Mouse (Mus musculus): ENCODE data around the gene Ophn1. TPM values are rescaled to one million over a fixed set of nuclear protein-coding genes. Genes with fewer than 3 reads are reported as not detected.

Gene Ophn1
- polyA plus RNA-seq, 1 experiment: 30.7 TPM

DNA sequence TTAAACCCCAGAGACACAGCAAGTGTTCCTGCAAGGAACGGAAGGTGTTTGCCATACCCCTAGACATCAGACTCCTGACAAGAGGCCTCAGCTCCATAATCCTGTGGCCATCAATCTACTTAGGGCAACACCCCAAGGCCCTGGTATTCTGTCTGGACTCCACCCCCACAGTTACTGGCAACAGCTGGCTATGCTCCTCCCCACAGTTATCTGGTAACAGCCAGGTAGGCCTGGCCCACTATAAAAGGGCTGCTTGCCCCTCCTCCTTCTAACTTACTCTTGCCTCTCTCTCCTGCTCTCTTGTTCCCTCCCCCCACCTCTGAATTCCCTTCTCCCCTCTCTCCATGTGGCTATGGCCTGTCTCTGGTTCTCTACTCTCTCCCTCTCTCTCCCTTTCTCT is 344.4 kb downstream of the Ophn1 start:
- 95% methylated on average over 1 of the region's 1 CpGs for WGBS
- DNase-seq: no peak
- no peak for TF ChIP-seq CTCF (IDR thresholded peaks at IDR 0.05; ENCODE audit: borderline replicate concordance, insufficient read depth, low read depth, low read length)
- no peak for TF ChIP-seq POLR2A (IDR thresholded peaks at IDR 0.05; ENCODE audit: borderline replicate concordance, insufficient read depth, low read length)
- no peaks in the 10 kb centered on the region for H3K4me1 ChIP-seq (ENCODE audit: control insufficient read depth, insufficient read depth, low read length)
- no peak overlapping the region for H3K27ac ChIP-seq (ENCODE audit: insufficient read depth, low read length)
- H3K27me3 ChIP-seq (ENCODE audit: control insufficient read depth, insufficient read depth, low read length): no peaks in the 10 kb centered on the region
- no peak overlapping the region for H3K4me3 ChIP-seq (replicated peaks; ENCODE audit: insufficient read depth, low read depth, low read length)

- no peak overlapping the region for H3K27ac ChIP-seq (ENCODE audit: insufficient read depth, low read length)
- no peaks in the 10 kb centered on the region for H3K27me3 ChIP-seq (ENCODE audit: control insufficient read depth, insufficient read depth, low read length)
- WGBS: 82% methylated on average over 2 of the region's 2 CpGs
- DNase-seq: no peak
- H3K4me1 ChIP-seq (ENCODE audit: control insufficient read depth, insufficient read depth, low read length): no peaks in the 10 kb centered on the region
- TF ChIP-seq POLR2A (IDR thresholded peaks at IDR 0.05; ENCODE audit: borderline replicate concordance, insufficient read depth, low read length) (no peak), CTCF (IDR thresholded peaks at IDR 0.05; ENCODE audit: borderline replicate concordance, insufficient read depth, low read depth, low read length) (no peak)
- no peak overlapping the region for H3K4me3 ChIP-seq (replicated peaks; ENCODE audit: insufficient read depth, low read depth, low read length)
Observed at GRCm38 (mm10) chrX:98515329-98515728, 375.5 kb downstream of the Ophn1 start.

DNA sequence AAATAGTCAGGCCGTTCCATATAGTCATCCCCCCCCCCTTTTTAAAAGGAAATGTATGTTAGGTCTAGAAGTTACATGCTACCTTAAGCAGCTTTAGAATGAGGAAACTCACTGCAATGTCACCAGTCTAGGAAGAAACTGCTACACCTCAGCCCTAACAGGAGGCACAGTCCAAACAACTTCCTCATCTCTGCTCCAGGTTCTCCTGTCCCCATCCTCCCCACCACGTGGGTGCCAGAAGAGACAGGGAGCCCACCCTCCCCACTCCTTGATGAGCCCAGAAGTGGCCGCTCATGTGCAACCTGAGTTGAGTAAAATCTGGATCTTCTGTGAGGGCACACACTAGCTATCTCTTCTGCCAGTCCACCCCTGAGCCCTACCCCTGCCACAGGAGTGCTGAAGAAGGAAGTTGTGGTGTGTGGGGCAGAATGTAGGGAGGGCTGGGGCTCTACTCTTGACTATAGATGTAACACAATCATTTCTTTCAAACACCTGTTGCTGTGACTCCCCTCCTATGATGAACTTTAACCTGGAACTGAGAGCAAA is 376.4 kb downstream of the Ophn1 start:
- Histone ChIP-seq H3K27me3 (ENCODE audit: control insufficient read depth, insufficient read depth, low read length) (no peaks in the 10 kb centered on the region), H3K4me3 (replicated peaks; ENCODE audit: insufficient read depth, low read depth, low read length) (no peak overlapping the region), H3K27ac (ENCODE audit: insufficient read depth, low read length) (no peak overlapping the region), H3K4me1 (ENCODE audit: control insufficient read depth, insufficient read depth, low read length) (no peaks in the 10 kb centered on the region)
- WGBS: 73% methylated on average over 3 of the region's 3 CpGs
- no peak for DNase-seq
- TF ChIP-seq CTCF (IDR thresholded peaks at IDR 0.05; ENCODE audit: borderline replicate concordance, insufficient read depth, low read depth, low read length): no peak

Other genes with a start within 250 kb of the Ophn1 start
- gene Yipf6, start 45.3 kb upstream of the Ophn1 start, polyA plus RNA-seq (2012; rRNA removed): 22.0 and 23.6 TPM in 2 replicates
- 9.0 and 11.4 TPM in 2 replicates for gene Stard8, start 112.2 kb upstream of the Ophn1 start, polyA plus RNA-seq (2012; rRNA removed)
- 4.6 and 5.3 TPM in 2 replicates for gene Efnb1, start 245.1 kb upstream of the Ophn1 start, polyA plus RNA-seq (2012; rRNA removed)